ENCODE assay signal across 8 mouse cellular contexts in genomic region chrX:101429976-101430375, GRCm38 (mm10). TPM values are rescaled to one million over a fixed set of nuclear protein-coding genes. Genes with fewer than 3 reads are reported as not detected.
DNase-seq lines count a peak whose midpoint lies in the region; ATAC-seq and TF ChIP-seq lines count a peak whose summit lies in the region.

No protein-coding gene starts in this region.

- peak overlapping the region; percentile 94 for H3K27ac ChIP-seq in heart, embryonic 10.5 days
- peak overlapping the region; percentile 95 for H3K27ac ChIP-seq in hindbrain, embryonic 14.5 days

- intact Hi-C loops in heart, postnatal 10 days (cut with DNase I) = loop anchor here (1.0 to 10.0 kb wide), 2 partner anchors 11 to 155 kb away; partner anchors contain the start of gene Med12
- intact Hi-C loops in gastrocnemius, postnatal 14 days (cut with DNase I; ENCODE audit: low total_unique reads) = no loop called here

- 13% methylated on average over 14 of the region's 14 CpGs for WGBS in heart, embryonic 10.5 days
- 25% methylated on average over 14 of the region's 14 CpGs for WGBS in hindbrain, embryonic 14.5 days

- peak; percentile 58 for ATAC-seq in hindbrain, embryonic 14.5 days (ENCODE audit: low FRiP score)
- ATAC-seq in megakaryocyte progenitor cell, adult 5-6 weeks (replicated peaks; ENCODE audit: poor library complexity) = peak; percentile 9; the same call in 1 of the 2 replicates

- peak overlapping the region; percentile 66 for H3K4me2 ChIP-seq in hindbrain, embryonic 14.5 days (replicated peaks)

- peak overlapping the region; percentile 83 for H3K9ac ChIP-seq in hindbrain, embryonic 14.5 days

- H3K79me3 ChIP-seq in C2C12 (ENCODE audit: low read depth) = peaks cover 48% of the 10 kb centered on the region

- no peaks in the 10 kb centered on the region for H3K9me3 ChIP-seq in heart, embryonic 10.5 days
- H3K9me3 ChIP-seq in hindbrain, embryonic 14.5 days (ENCODE audit: control insufficient read depth, low read length) = no peaks in the 10 kb centered on the region

- no peak for DNase-seq in heart, embryonic 10.5 days (ENCODE audit: low spot score)
- DNase-seq in heart, postnatal 10 days = no peak
- DNase-seq in embryo, embryonic 10.5 days (ENCODE audit: low spot score) = peak; percentile 55
- peak; percentile 25 for DNase-seq in hindbrain, embryonic 14.5 days (ENCODE audit: low spot score)
- no peak for DNase-seq in gastrocnemius, postnatal 14 days
- DNase-seq in cerebellum, adult 9-11 months = no peak

- H3K4me3 ChIP-seq in heart, embryonic 10.5 days = peak overlapping the region; percentile 71
- peak overlapping the region; percentile 48 for H3K4me3 ChIP-seq in C2C12 (ENCODE audit: insufficient read depth, poor library complexity, severe bottlenecking)
- H3K4me3 ChIP-seq in hindbrain, embryonic 14.5 days (replicated peaks; ENCODE audit: low read length) = peak overlapping the region; percentile 64

- H3ac ChIP-seq in C2C12 (ENCODE audit: control insufficient read depth, insufficient read length, low read depth) = peak overlapping the region; percentile 97

- H3K27me3 ChIP-seq in heart, embryonic 10.5 days (ENCODE audit: insufficient read depth, poor library complexity, severe bottlenecking) = peaks cover 7% of the 10 kb centered on the region; the same call in 1 of the 2 replicates
- no peaks in the 10 kb centered on the region for H3K27me3 ChIP-seq in C2C12 (ENCODE audit: control insufficient read depth, insufficient read depth, insufficient read length)
- H3K27me3 ChIP-seq in hindbrain, embryonic 14.5 days (ENCODE audit: control insufficient read depth, insufficient read depth, low read length) = no peaks in the 10 kb centered on the region

- H3K4me1 ChIP-seq in heart, embryonic 10.5 days = no peaks in the 10 kb centered on the region
- H3K4me1 ChIP-seq in hindbrain, embryonic 14.5 days (replicated peaks; ENCODE audit: control insufficient read depth, insufficient read depth, low read length) = peaks cover 13% of the 10 kb centered on the region

- peaks cover 16% of the 10 kb centered on the region for H3K36me3 ChIP-seq in heart, embryonic 10.5 days
- peaks cover 22% of the 10 kb centered on the region for H3K36me3 ChIP-seq in C2C12 (ENCODE audit: control insufficient read depth, insufficient read depth)
- H3K36me3 ChIP-seq in hindbrain, embryonic 14.5 days (replicated peaks; ENCODE audit: control insufficient read depth, insufficient read depth) = peaks cover 10% of the 10 kb centered on the region

- H3K79me2 ChIP-seq in C2C12 (ENCODE audit: control insufficient read depth, insufficient read depth) = peaks cover 55% of the 10 kb centered on the region

- TF ChIP-seq CTCF in C2C12 (IDR thresholded peaks at IDR 0.05; ENCODE audit: control insufficient read depth, insufficient read depth, insufficient read length) = no peak

TF ChIP-seq in C2C12, 6 proteins besides CTCF, POLR2A, EP300 and RAD21:
- TF ChIP-seq MYOD1 (IDR thresholded peaks at IDR 0.05; ENCODE audit: control insufficient read depth, insufficient read length, low read depth) (no peak), MAX (IDR thresholded peaks at IDR 0.05) (no peak), FOSL1 (IDR thresholded peaks at IDR 0.05; ENCODE audit: insufficient read depth, low read length, poor library complexity, severe bottlenecking) (no peak), USF1 (IDR thresholded peaks at IDR 0.05; ENCODE audit: low read depth) (no peak), CEBPB (IDR thresholded peaks at IDR 0.05; ENCODE audit: low read depth) (no peak), MYOG (IDR thresholded peaks at IDR 0.05; ENCODE audit: control insufficient read depth, extremely low read depth, insufficient read length) (no peak)
TF ChIP-seq in C2C12: peak in this region for 0.

RNA-seq across cellular contexts. Expression of gene Nono, which starts 0.9 kb away (rescaled TPM):
- polyA plus RNA-seq in heart, embryonic 10.5 days (2016; fragmentation: Nextera tagmentation; extraction: Ambion mirVana) = 350 and 419 TPM in 2 replicates
- 100 to 1,000 TPM; 134 to 135 TPM for total RNA-seq in heart, postnatal 10 days (2021)
- polyA plus RNA-seq in C2C12 (2012; fragmentation: generic; extraction: Trizol) = 304 TPM
- 256 and 283 TPM in 2 replicates for polyA plus RNA-seq in hindbrain, embryonic 14.5 days (2014; fragmentation: Nextera tagmentation; extraction: Ambion mirVana)
- 244 and 248 TPM in 2 replicates for total RNA-seq in megakaryocyte progenitor cell, adult 5-6 weeks (2015)
- total RNA-seq in megakaryocyte progenitor cell, adult 5-6 weeks (2017) = 452 and 507 TPM in 2 replicates
- total RNA-seq in gastrocnemius, postnatal 14 days (2021) = 10 to 100 TPM; 63.1 to 68.9 TPM

RNA-seq across cellular contexts. Expression of gene Zmym3, which starts 9.3 kb away (rescaled TPM):
- polyA plus RNA-seq in heart, embryonic 10.5 days (2016; fragmentation: Nextera tagmentation; extraction: Ambion mirVana) = 30.3 and 31.5 TPM in 2 replicates
- 10 to 100 TPM; 23.7 to 31.0 TPM for total RNA-seq in heart, postnatal 10 days (2021)
- 15.8 TPM for polyA plus RNA-seq in C2C12 (2012; fragmentation: generic; extraction: Trizol)
- polyA plus RNA-seq in hindbrain, embryonic 14.5 days (2014; fragmentation: Nextera tagmentation; extraction: Ambion mirVana) = 66.6 and 72.7 TPM in 2 replicates
- total RNA-seq in megakaryocyte progenitor cell, adult 5-6 weeks (2015) = 44.6 and 47.2 TPM in 2 replicates
- total RNA-seq in megakaryocyte progenitor cell, adult 5-6 weeks (2017) = 25.1 and 30.1 TPM in 2 replicates
- total RNA-seq in gastrocnemius, postnatal 14 days (2021) = 1 to 10 TPM; 8.6 to 8.8 TPM

RNA-seq across cellular contexts. Expression of gene Itgb1bp2, which starts 18.9 kb away (rescaled TPM):
- 52.2 and 78.0 TPM in 2 replicates for polyA plus RNA-seq in heart, embryonic 10.5 days (2016; fragmentation: Nextera tagmentation; extraction: Ambion mirVana)
- 100 to 1,000 TPM; 180 to 204 TPM for total RNA-seq in heart, postnatal 10 days (2021)
- 0.36 TPM for polyA plus RNA-seq in C2C12 (2012; fragmentation: generic; extraction: Trizol)
- polyA plus RNA-seq in hindbrain, embryonic 14.5 days (2014; fragmentation: Nextera tagmentation; extraction: Ambion mirVana) = 0.69 and 0.90 TPM in 2 replicates
- total RNA-seq in megakaryocyte progenitor cell, adult 5-6 weeks (2015) = 0.88 and 1.9 TPM in 2 replicates
- total RNA-seq in megakaryocyte progenitor cell, adult 5-6 weeks (2017) = 0.12 TPM in 1 of 2 replicates, not detected in the other
- total RNA-seq in gastrocnemius, postnatal 14 days (2021) = 100 to 1,000 TPM; 459 to 479 TPM

RNA-seq across cellular contexts. Expression of gene Gjb1, which starts 53.8 kb away (rescaled TPM):
- 0.43 and 6.9 TPM in 2 replicates for polyA plus RNA-seq in heart, embryonic 10.5 days (2016; fragmentation: Nextera tagmentation; extraction: Ambion mirVana)
- total RNA-seq in heart, postnatal 10 days (2021) = not detected
- not detected for polyA plus RNA-seq in C2C12 (2012; fragmentation: generic; extraction: Trizol)
- 0.96 and 1.3 TPM in 2 replicates for polyA plus RNA-seq in hindbrain, embryonic 14.5 days (2014; fragmentation: Nextera tagmentation; extraction: Ambion mirVana)
- total RNA-seq in megakaryocyte progenitor cell, adult 5-6 weeks (2015) = not detected in 2 replicates
- total RNA-seq in megakaryocyte progenitor cell, adult 5-6 weeks (2017) = not detected in 2 replicates
- 1 to 10 TPM in 1 of 2 experiments, under 1 TPM in 1; 0.38 to 2.5 TPM for total RNA-seq in gastrocnemius, postnatal 14 days (2021)

Comparison
In these comparisons a context has a peak if more than half of its experiments do, and no peak if none do; other contexts are left out.
1. DNase-seq: peak in embryo, embryonic 10.5 days (single experiment) and hindbrain, embryonic 14.5 days (single experiment); none in heart, embryonic 10.5 days (single experiment), heart, postnatal 10 days (0 of 2), gastrocnemius, postnatal 14 days (single experiment) and cerebellum, adult 9-11 months (single experiment).
2. RNA of gene Itgb1bp2, which starts 18.9 kb away (total RNA-seq): 459 to 479 TPM in gastrocnemius, postnatal 14 days and 180 to 204 TPM in heart, postnatal 10 days; 0.12 to 1.9 TPM in megakaryocyte progenitor cell, adult 5-6 weeks; every median in the first group is over 10 times any median in the second.
3. Peak in every context shown above with its lines, with median percentiles within 50 percentile points of each other: H3K4me3 ChIP-seq.